Mouse (Mus musculus) embryonic facial prominence, embryonic 11.5 days (tissue): Measurements from ENCODE around the gene Erc1. TPM values are rescaled to one million over a fixed set of nuclear protein-coding genes. Genes with fewer than 3 reads are reported as not detected.

Experiments
- ATAC-seq: fragments of 200-750 bp; cut with Nextera tagmentation; replicated peaks from 2 replicates; pipeline ENCODE4 v1.8.0; 2017; ENCODE audit warnings: low read depth; ENCODE audit not compliant: insufficient number of reproducible peaks, low FRiP score, low TSS enrichment
- DNase-seq: peaks from one replicate; pipeline ENCODE4 v3.0.0-alpha.2; 2015; ENCODE audit warnings: low spot score
- H3K27ac ChIP-seq: fragments of 300-500 bp; sonication (generic); replicated peaks from 2 replicates; pipeline ENCODE4 v1.5.1; 2014; ENCODE audit warnings: mild to moderate bottlenecking, low read depth, low read length, control low read depth
- H3K27me3 ChIP-seq: fragments of 300-500 bp; sonication (generic); 2 replicates; pipeline ENCODE4 v1.6.1; 2014; ENCODE audit warnings: mild to moderate bottlenecking, low read length, moderate library complexity, mixed read lengths; ENCODE audit not compliant: control insufficient read depth, insufficient read depth
- H3K36me3 ChIP-seq: fragments of 300-500 bp; sonication (generic); replicated peaks from 2 replicates; pipeline ENCODE4 v1.6.1; 2014; ENCODE audit warnings: low read depth, mild to moderate bottlenecking, low read length, moderate library complexity, mixed read lengths; ENCODE audit not compliant: control insufficient read depth, insufficient read depth
- H3K4me1 ChIP-seq: fragments of 300-500 bp; sonication (generic); 2 replicates; pipeline ENCODE4 v1.6.1; 2014; ENCODE audit warnings: low read length, mixed read lengths; ENCODE audit not compliant: control insufficient read depth, insufficient read depth
- H3K4me2 ChIP-seq: fragments of 300-500 bp; sonication (generic); 2 replicates; pipeline ENCODE4 v1.6.1; 2014; ENCODE audit warnings: low read depth, mild to moderate bottlenecking, control low read depth, low read length, moderate library complexity
- H3K4me3 ChIP-seq: fragments of 300-500 bp; sonication (generic); 2 replicates; pipeline ENCODE4 v1.5.1; 2014; ENCODE audit warnings: low read depth, low read length, control low read depth
- H3K9ac ChIP-seq: fragments of 300-500 bp; sonication (generic); replicated peaks from 2 replicates; pipeline ENCODE4 v1.6.1; 2014; ENCODE audit warnings: mild to moderate bottlenecking, control low read depth, low read length
- H3K9me3 ChIP-seq: fragments of 300-500 bp; sonication (generic); replicated peaks from 2 replicates; pipeline ENCODE4 v1.6.1; 2016; ENCODE audit warnings: mild to moderate bottlenecking, low read length, inconsistent platforms, mixed read lengths; ENCODE audit not compliant: control insufficient read depth
- WGBS: fragments of 180-500 bp; shearing (Covaris S2); extraction: QIAGEN DNeasy Blood & Tissue Kit; methylation state at CpG from one replicate; pipeline ENCODE4 v1.1.7; 2014; 5-methylcytosine and 5-hydroxymethylcytosine counted together
- polyA plus RNA-seq: library from polyadenylated mRNA; unstranded; fragments of >200 nt; fragmentation: Nextera tagmentation; extraction: Ambion mirVana; gene quantifications from 2 replicates; pipeline ENCODE4 v1.2.1, GENCODE M21; 2014

Gene Erc1
- polyA plus RNA-seq, 1 experiment from 2014 or later: 27.6 TPM

- H3K27me3 ChIP-seq: no peaks in the 10 kb centered on the region
- WGBS: 92% methylated on average over 5 of the region's 5 CpGs
- ATAC-seq (no peak), DNase-seq (no peak)
- H3K4me1 ChIP-seq: no peaks in the 10 kb centered on the region
- no peak overlapping the region for H3K4me3 ChIP-seq
- no peaks in the 10 kb centered on the region for H3K36me3 ChIP-seq
- no peaks in the 10 kb centered on the region for H3K9me3 ChIP-seq
- H3K27ac ChIP-seq: no peak overlapping the region
- no peak overlapping the region for H3K4me2 ChIP-seq
- H3K9ac ChIP-seq: no peak overlapping the region
Observed at GRCm38 (mm10) chr6:119796291-119796690, 51.7 kb downstream of the Erc1 start.

GRCm38 (mm10) chr6:119792562-119792961 is 55.4 kb downstream of the Erc1 start:
- DNase-seq (peak; percentile 74), ATAC-seq (no peak)
- Histone ChIP-seq H3K27me3 (no peaks in the 10 kb centered on the region), H3K4me2 (no peak overlapping the region), H3K9ac (no peak overlapping the region), H3K4me3 (no peak overlapping the region), H3K9me3 (no peaks in the 10 kb centered on the region), H3K36me3 (no peaks in the 10 kb centered on the region), H3K27ac (no peak overlapping the region), H3K4me1 (no peaks in the 10 kb centered on the region)
- WGBS: 51% methylated on average over 2 of the region's 2 CpGs

GRCm38 (mm10) chr6:119782416-119782815 is 65.6 kb downstream of the Erc1 start:
- DNase-seq: no peak
- WGBS: 83% methylated on average over 2 of the region's 2 CpGs
- no peak for ATAC-seq
- Histone ChIP-seq H3K4me1 (no peaks in the 10 kb centered on the region), H3K27ac (no peak overlapping the region), H3K4me3 (no peak overlapping the region), H3K27me3 (no peaks in the 10 kb centered on the region), H3K9me3 (no peaks in the 10 kb centered on the region), H3K9ac (no peak overlapping the region), H3K4me2 (no peak overlapping the region), H3K36me3 (no peaks in the 10 kb centered on the region)

GRCm38 (mm10) chr6:119781109-119781508 is 66.9 kb downstream of the Erc1 start:
- Histone ChIP-seq H3K27ac (no peak overlapping the region), H3K36me3 (no peaks in the 10 kb centered on the region), H3K4me3 (no peak overlapping the region), H3K4me2 (no peak overlapping the region), H3K27me3 (no peaks in the 10 kb centered on the region), H3K9ac (no peak overlapping the region), H3K9me3 (no peaks in the 10 kb centered on the region), H3K4me1 (no peaks in the 10 kb centered on the region)
- DNase-seq (no peak), ATAC-seq (no peak)
- 69% methylated on average over 3 of the region's 3 CpGs for WGBS

- ATAC-seq: no peak
- H3K27ac ChIP-seq: no peak overlapping the region
- 72% methylated on average over 1 of the region's 1 CpGs for WGBS
- H3K27me3 ChIP-seq: no peaks in the 10 kb centered on the region
- H3K9ac ChIP-seq: no peak overlapping the region
- H3K9me3 ChIP-seq: no peaks in the 10 kb centered on the region
- no peak overlapping the region for H3K4me3 ChIP-seq
- no peaks in the 10 kb centered on the region for H3K36me3 ChIP-seq
- DNase-seq: no peak
- H3K4me2 ChIP-seq: no peak overlapping the region
- H3K4me1 ChIP-seq: no peaks in the 10 kb centered on the region
Observed at GRCm38 (mm10) chr6:119768778-119769177, 79.2 kb downstream of the Erc1 start.

GRCm38 (mm10) chr6:119764355-119764754 is 83.6 kb downstream of the Erc1 start:
- 89% methylated on average over 3 of the region's 3 CpGs for WGBS
- no peak overlapping the region for H3K4me3 ChIP-seq
- H3K9me3 ChIP-seq: no peaks in the 10 kb centered on the region
- no peak for DNase-seq
- no peak overlapping the region for H3K27ac ChIP-seq
- no peak overlapping the region for H3K4me2 ChIP-seq
- H3K4me1 ChIP-seq: no peaks in the 10 kb centered on the region
- H3K9ac ChIP-seq: no peak overlapping the region
- no peaks in the 10 kb centered on the region for H3K27me3 ChIP-seq
- no peaks in the 10 kb centered on the region; the same call in 1 of the 2 replicates for H3K36me3 ChIP-seq
- no peak for ATAC-seq

- 87% methylated on average over 3 of the region's 3 CpGs for WGBS
- Histone ChIP-seq H3K9me3 (no peaks in the 10 kb centered on the region), H3K4me3 (no peak overlapping the region), H3K4me1 (no peaks in the 10 kb centered on the region), H3K4me2 (no peak overlapping the region), H3K9ac (no peak overlapping the region), H3K27ac (no peak overlapping the region), H3K36me3 (no peaks in the 10 kb centered on the region; the same call in 1 of the 2 replicates), H3K27me3 (no peaks in the 10 kb centered on the region)
- no peak for ATAC-seq
- no peak for DNase-seq
Observed at GRCm38 (mm10) chr6:119759866-119760265, 88.1 kb downstream of the Erc1 start.

GRCm38 (mm10) chr6:119758490-119758889 is 89.5 kb downstream of the Erc1 start:
- no peaks in the 10 kb centered on the region; the same call in 1 of the 2 replicates for H3K36me3 ChIP-seq
- H3K27me3 ChIP-seq: no peaks in the 10 kb centered on the region
- H3K9ac ChIP-seq: no peak overlapping the region
- H3K4me3 ChIP-seq: no peak overlapping the region
- 88% methylated on average over 2 of the region's 2 CpGs for WGBS
- H3K4me2 ChIP-seq: no peak overlapping the region
- ATAC-seq (no peak), DNase-seq (no peak)
- H3K4me1 ChIP-seq: no peaks in the 10 kb centered on the region
- H3K9me3 ChIP-seq: no peaks in the 10 kb centered on the region
- no peak overlapping the region for H3K27ac ChIP-seq
